In genomic region chr17:6079287-6080122, GRCm38 (mm10) we compare ENCODE assay signal across 8 mouse cellular contexts. TPM values are rescaled to one million over a fixed set of nuclear protein-coding genes. Genes with fewer than 3 reads are reported as not detected.
DNase-seq lines count a peak whose midpoint lies in the region; ATAC-seq and TF ChIP-seq lines count a peak whose summit lies in the region.

Gene Serac1, minus strand, starts transcription at chr17:6079741.
Gene Gtf2h5, plus strand, starts transcription at chr17:6079786.

- peak within 1 kb of the TSS; percentile 87 for H3K27ac ChIP-seq in ES-E14 (ENCODE audit: insufficient read depth, low read depth, low read length, poor library complexity, severe bottlenecking)
- H3K27ac ChIP-seq in forebrain, embryonic 15.5 days (replicated peaks), result peak within 1 kb of the TSS; percentile 90
- H3K27ac ChIP-seq in layer of hippocampus, adult 2 months, result peak within 1 kb of the TSS; percentile 95
- peak within 1 kb of the TSS; percentile 91 for H3K27ac ChIP-seq in lung, embryonic 14.5 days (ENCODE audit: low read depth)
- peak within 1 kb of the TSS; percentile 75; the same call in 1 of the 2 replicates for H3K27ac ChIP-seq in olfactory bulb, adult 2 months (ENCODE audit: insufficient read depth, low read depth, low read length)
- H3K27ac ChIP-seq in thymus, adult 2 months (ENCODE audit: control insufficient read depth, insufficient read depth, low read length), result peak within 1 kb of the TSS; percentile 60

- H3K9me3 ChIP-seq in ES-E14 (ENCODE audit: control insufficient read depth, insufficient read depth, low read depth, low read length), result no peaks in the 10 kb centered on the region
- H3K9me3 ChIP-seq in forebrain, embryonic 15.5 days, result no peaks in the 10 kb centered on the region
- no peaks in the 10 kb centered on the region for H3K9me3 ChIP-seq in lung, embryonic 14.5 days (ENCODE audit: low read depth, low read length)

- intact Hi-C loops in heart, postnatal 36 days (cut with DNase I), result loop anchor here (2.0 to 10.0 kb wide), 2 partner anchors 25 to 585 kb away; partner anchors contain the start of gene Zdhhc14

- H3K4me1 ChIP-seq in ES-E14 (ENCODE audit: control insufficient read depth in 2 of 2, insufficient read depth in 2 of 2, low read length in 2 of 2, poor library complexity in 1 of 2), result no peaks in the 10 kb centered on the region
- H3K4me1 ChIP-seq in forebrain, embryonic 15.5 days, result peaks cover 36% of the 10 kb centered on the region
- H3K4me1 ChIP-seq in lung, embryonic 14.5 days (ENCODE audit: insufficient read depth), result no peaks in the 10 kb centered on the region
- H3K4me1 ChIP-seq in olfactory bulb, adult 2 months (ENCODE audit: control insufficient read depth, insufficient read depth, low read length), result peaks cover 5% of the 10 kb centered on the region; the same call in 1 of the 2 replicates
- H3K4me1 ChIP-seq in thymus, adult 2 months (replicated peaks; ENCODE audit: control insufficient read depth, insufficient read depth, low read length), result peaks cover 3% of the 10 kb centered on the region

- in situ Hi-C loops in ES-E14 (cut with MboI; ENCODE audit: low sequenced_read_pairs in 2 of 2, unreplicated experiment in 2 of 2), result no loop called here

- H3K9ac ChIP-seq in ES-E14 (ENCODE audit: insufficient read depth, low read depth, low read length, poor library complexity, severe bottlenecking), result peak within 1 kb of the TSS; percentile 100
- H3K9ac ChIP-seq in forebrain, embryonic 15.5 days (replicated peaks), result peak within 1 kb of the TSS; percentile 80
- H3K9ac ChIP-seq in lung, embryonic 14.5 days, result peak within 1 kb of the TSS; percentile 93

- DNase-seq in ES-E14 (ENCODE audit: low read depth, low spot score), result peak; percentile 93
- peak; percentile 98 for DNase-seq in cerebellum, adult 11-12 months
- peak; percentile 98 to 99 for DNase-seq in heart, postnatal 36 days
- peak; percentile 97 to 99 for DNase-seq in layer of hippocampus, adult 2 months (ENCODE audit: low spot score in 2 of 2)
- DNase-seq in lung, embryonic 14.5 days, result peak; percentile 98
- DNase-seq in thymus, adult 2 months, result peak; percentile 99

- under 1% methylated on average over 69 of the region's 70 CpGs for WGBS in forebrain, embryonic 15.5 days
- under 1% methylated on average over 70 of the region's 70 CpGs for WGBS in lung, embryonic 14.5 days
- WGBS in olfactory bulb, adult 2 months, result under 1% methylated on average over 70 of the region's 70 CpGs
- WGBS in thymus, adult 2 months, result under 1% methylated on average over 70 of the region's 70 CpGs

- H3K4me3 ChIP-seq in ES-E14 (ENCODE audit: insufficient read depth in 1 of 2, low read depth in 1 of 2, low read length in 2 of 2, poor library complexity in 1 of 2, severe bottlenecking in 1 of 2), result peak within 1 kb of the TSS; percentile 89 to 100
- H3K4me3 ChIP-seq in forebrain, embryonic 15.5 days, result peak within 1 kb of the TSS; percentile 97
- peak within 1 kb of the TSS; percentile 89 for H3K4me3 ChIP-seq in layer of hippocampus, adult 2 months
- H3K4me3 ChIP-seq in lung, embryonic 14.5 days (ENCODE audit: low read depth, low read length), result peak within 1 kb of the TSS; percentile 83
- H3K4me3 ChIP-seq in olfactory bulb, adult 2 months (ENCODE audit: insufficient read depth, low read depth, low read length), result peak within 1 kb of the TSS; percentile 76
- peak within 1 kb of the TSS; percentile 72 for H3K4me3 ChIP-seq in thymus, adult 2 months (ENCODE audit: control insufficient read depth, insufficient read depth, low read length)

- peaks cover 2% of the 10 kb centered on the region; the same call in 1 of the 2 replicates for H3K36me3 ChIP-seq in ES-E14 (ENCODE audit: control insufficient read depth, insufficient read depth, low read length, poor library complexity, severe bottlenecking)
- H3K36me3 ChIP-seq in forebrain, embryonic 15.5 days, result peaks cover 7% of the 10 kb centered on the region; the same call in 1 of the 2 replicates
- H3K36me3 ChIP-seq in lung, embryonic 14.5 days (ENCODE audit: insufficient read depth), result peaks cover 21% of the 10 kb centered on the region
- H3K36me3 ChIP-seq in thymus, adult 2 months (ENCODE audit: control insufficient read depth, insufficient read depth, low read length), result no peaks in the 10 kb centered on the region

- ATAC-seq in forebrain, embryonic 15.5 days (replicated peaks), result peak; percentile 94
- peak; percentile 98 for ATAC-seq in lung, embryonic 14.5 days (ENCODE audit: insufficient read depth)

- no peaks in the 10 kb centered on the region for H3K27me3 ChIP-seq in forebrain, embryonic 15.5 days
- H3K27me3 ChIP-seq in lung, embryonic 14.5 days (ENCODE audit: insufficient read depth, low read length), result no peaks in the 10 kb centered on the region
- H3K27me3 ChIP-seq in thymus, adult 2 months (ENCODE audit: control insufficient read depth, insufficient read depth, low read length), result no peaks in the 10 kb centered on the region

- peak; percentile 85 for TF ChIP-seq POLR2A in olfactory bulb, adult 2 months (IDR thresholded peaks at IDR 0.05; ENCODE audit: insufficient read depth, low read depth, low read length)
- TF ChIP-seq POLR2A in thymus, adult 2 months (IDR thresholded peaks at IDR 0.05; ENCODE audit: control insufficient read depth, extremely low read depth, insufficient read depth, low read length, poor library complexity), result peak; percentile 80; the same call in 1 of the 2 replicates

- peak within 1 kb of the TSS; percentile 83 for H3K4me2 ChIP-seq in forebrain, embryonic 15.5 days (replicated peaks)
- H3K4me2 ChIP-seq in lung, embryonic 14.5 days, result peak within 1 kb of the TSS; percentile 87

- peak; percentile 24; the same call in 1 of the 2 replicates for TF ChIP-seq CTCF in layer of hippocampus, adult 2 months (conservative IDR thresholded peaks at IDR 0.05)
- TF ChIP-seq CTCF in lung, embryonic 14.5 days (IDR thresholded peaks at IDR 0.05; ENCODE audit: low read depth), result no peak
- no peak for TF ChIP-seq CTCF in olfactory bulb, adult 2 months (IDR thresholded peaks at IDR 0.05; ENCODE audit: insufficient read depth, low read depth, low read length)
- no peak for TF ChIP-seq CTCF in thymus, adult 2 months (IDR thresholded peaks at IDR 0.05; ENCODE audit: borderline replicate concordance, control insufficient read depth, extremely low read depth, insufficient read depth, low read length, poor library complexity)

TF ChIP-seq in ES-E14, 5 proteins besides CTCF, POLR2A, EP300 and RAD21:
- TF ChIP-seq HCFC1 (IDR thresholded peaks at IDR 0.05; ENCODE audit: borderline replicate concordance, insufficient read depth, low read length) (peak; percentile 84), ZNF384 (IDR thresholded peaks at IDR 0.05; ENCODE audit: low read depth, low read length) (no peak)

RNA-seq across cellular contexts. Expression of gene Serac1, which starts in this region (rescaled TPM):
- total RNA-seq in ES-E14 (2012; rRNA removed), result 8.9 and 12.8 TPM in 2 replicates
- polyA plus RNA-seq in forebrain, embryonic 15.5 days (2015; fragmentation: Nextera tagmentation; extraction: Ambion mirVana), result 12.1 and 15.5 TPM in 2 replicates
- 1 to 10 TPM; 6.3 to 7.4 TPM for total RNA-seq in heart, postnatal 36 days (2021)
- 10 to 100 TPM; 17.2 to 18.4 TPM for total RNA-seq in layer of hippocampus, adult 2 months (2021)
- 4.7 and 4.8 TPM in 2 replicates for polyA plus RNA-seq in lung, embryonic 14.5 days (2014; fragmentation: Nextera tagmentation; extraction: Ambion mirVana)
- 202 TPM in 1 of 2 replicates, not detected in the other for polyA plus RNA-seq in olfactory bulb, adult 2 months (2012; ENCODE audit: insufficient read depth, insufficient read length, low replicate concordance, missing spikeins)
- polyA plus RNA-seq in thymus, adult 2 months (2012; rRNA removed), result 6.2 and 7.0 TPM in 2 replicates

RNA-seq across cellular contexts. Expression of gene Gtf2h5, which starts in this region (rescaled TPM):
- total RNA-seq in ES-E14 (2012; rRNA removed), result 73.4 and 85.1 TPM in 2 replicates
- 209 and 214 TPM in 2 replicates for polyA plus RNA-seq in forebrain, embryonic 15.5 days (2015; fragmentation: Nextera tagmentation; extraction: Ambion mirVana)
- total RNA-seq in heart, postnatal 36 days (2021), result 10 to 100 TPM; 64.9 to 70.5 TPM
- 100 to 1,000 TPM; 121 to 126 TPM for total RNA-seq in layer of hippocampus, adult 2 months (2021)
- 183 and 184 TPM in 2 replicates for polyA plus RNA-seq in lung, embryonic 14.5 days (2014; fragmentation: Nextera tagmentation; extraction: Ambion mirVana)
- polyA plus RNA-seq in olfactory bulb, adult 2 months (2012; ENCODE audit: insufficient read depth, insufficient read length, low replicate concordance, missing spikeins), result not detected in 2 replicates
- polyA plus RNA-seq in thymus, adult 2 months (2012; rRNA removed), result 15.1 and 21.3 TPM in 2 replicates

Comparison
In these comparisons a context has a peak if more than half of its experiments do, and no peak if none do; other contexts are left out.
1. Peak in every context shown above with its lines: DNase-seq, ATAC-seq, H3K4me3 ChIP-seq and H3K27ac ChIP-seq.